Mouse (Mus musculus) ES-Bruce4 (cell line): ENCODE results near the gene 2610528J11Rik.

Experiments used
- CTCF ChIP-seq: IDR thresholded peaks from one replicate; pipeline ENCODE4 v1.8.1; 2011; ENCODE audit warnings: low read depth, low read length
- POLR2A ChIP-seq: IDR thresholded peaks from one replicate; pipeline ENCODE4 v1.8.1; 2011; ENCODE audit warnings: low read length; ENCODE audit not compliant: insufficient read depth

DNA sequence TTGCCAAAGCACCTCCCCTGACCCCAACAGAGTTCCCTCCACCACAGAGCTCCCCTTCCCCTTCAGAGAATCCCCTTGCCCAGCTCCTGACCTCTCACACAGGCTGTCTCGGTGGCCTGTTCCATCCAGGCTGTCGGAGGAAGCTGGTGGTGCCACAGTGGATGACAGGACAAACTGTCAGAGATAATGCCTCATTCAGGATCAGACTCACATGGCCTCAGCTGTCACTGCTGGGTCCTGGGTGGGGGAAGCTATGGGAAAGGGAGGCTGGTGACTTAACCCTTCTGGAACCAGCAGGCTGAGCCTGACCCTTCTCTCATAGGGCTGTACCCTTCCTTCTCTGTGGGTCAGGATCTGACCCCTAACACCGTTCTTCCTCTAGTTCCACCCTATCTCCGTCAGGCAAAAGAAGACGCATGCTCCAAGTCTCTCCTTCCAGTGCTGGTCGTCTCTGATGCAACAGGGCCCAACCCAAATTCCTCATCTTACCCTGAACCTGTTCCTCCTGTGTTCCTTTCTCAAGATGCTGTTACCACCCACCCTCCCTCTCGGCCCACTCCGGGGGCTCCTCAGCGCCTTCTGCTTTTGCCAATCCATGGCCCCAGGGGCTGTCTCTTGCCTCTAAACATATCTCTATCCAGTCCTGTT lies 15.8 kb downstream of the 2610528J11Rik start:
- no peak for TF ChIP-seq POLR2A
- TF ChIP-seq CTCF = no peak
